Mouse (Mus musculus) olfactory bulb, adult 2 months (tissue): Measurements from ENCODE around the gene Hephl1.

Source experiments
- CTCF ChIP-seq: fragments of 200-500 bp; IDR thresholded peaks from 2 replicates; pipeline ENCODE4 v1.5.1; 2012; ENCODE audit warnings: low read depth, mild to moderate bottlenecking, low read length, moderate library complexity; ENCODE audit not compliant: insufficient read depth
- POLR2A ChIP-seq: fragments of 200-500 bp; IDR thresholded peaks from 2 replicates; pipeline ENCODE4 v1.6.1; 2012; ENCODE audit warnings: mild to moderate bottlenecking, low read depth, low read length, moderate library complexity; ENCODE audit not compliant: insufficient read depth

- TF ChIP-seq POLR2A (no peak), CTCF (no peak)
Observed at GRCm38 (mm10) chr9:15114102-15114501, 2.2 kb upstream of the Hephl1 start.
